Mouse (Mus musculus) kidney, postnatal 10 days (tissue): ENCODE measurements around the gene Kcnt2.

Experiments
- DNase-seq: peaks from one replicate; pipeline ENCODE4 v3.0.0; 2021; ENCODE audit warnings: mixed read lengths

Kcnt2 gene

DNA sequence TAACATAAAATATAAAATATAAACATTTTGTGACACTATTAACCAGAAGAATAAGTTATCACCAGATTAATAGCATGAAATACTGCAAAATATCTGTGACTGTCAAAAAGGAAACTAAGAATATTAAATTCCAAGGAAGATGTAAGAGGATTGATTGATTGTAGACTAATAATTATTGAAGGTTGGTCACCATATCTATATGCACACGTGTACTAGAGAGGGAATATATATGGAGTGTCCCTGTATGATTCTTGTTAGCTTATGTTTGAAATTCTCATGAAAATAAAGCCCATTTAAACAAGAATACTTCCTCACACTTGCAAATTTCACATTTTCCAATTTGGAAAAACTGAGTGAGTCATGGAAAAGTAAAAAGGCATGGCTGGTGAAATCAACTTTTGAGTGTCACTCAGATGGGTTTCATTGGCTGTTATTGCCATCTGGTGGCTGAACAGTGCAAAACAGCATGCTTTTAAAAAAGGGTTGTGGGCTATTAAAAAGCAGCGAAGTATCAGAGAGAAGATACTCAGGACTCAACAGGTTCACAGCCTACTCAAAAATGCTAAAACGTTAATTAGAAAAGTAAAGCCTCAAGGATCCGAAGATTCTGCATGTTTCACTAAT, 285.4 kb downstream of the Kcnt2 start:
- DNase-seq: peak; percentile 59

DNA sequence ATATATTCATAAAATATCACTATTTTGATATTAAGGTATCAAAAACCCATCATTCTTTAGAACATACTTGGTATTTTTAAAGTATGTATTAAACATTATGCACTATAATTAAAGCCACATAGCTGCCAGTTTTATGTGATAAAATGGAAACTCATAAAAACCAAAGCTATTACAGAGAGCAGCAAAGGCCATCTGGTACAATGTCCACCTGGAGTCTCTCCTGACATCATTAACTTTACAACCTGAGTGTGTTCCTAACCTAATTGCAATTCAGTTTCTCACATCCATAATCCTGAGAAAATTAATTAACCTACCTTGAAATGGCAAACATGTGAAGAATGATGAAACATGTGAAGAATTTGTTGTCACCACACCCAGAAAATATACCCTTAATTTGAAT, 288.9 kb downstream of the Kcnt2 start:
- DNase-seq: no peak

DNA sequence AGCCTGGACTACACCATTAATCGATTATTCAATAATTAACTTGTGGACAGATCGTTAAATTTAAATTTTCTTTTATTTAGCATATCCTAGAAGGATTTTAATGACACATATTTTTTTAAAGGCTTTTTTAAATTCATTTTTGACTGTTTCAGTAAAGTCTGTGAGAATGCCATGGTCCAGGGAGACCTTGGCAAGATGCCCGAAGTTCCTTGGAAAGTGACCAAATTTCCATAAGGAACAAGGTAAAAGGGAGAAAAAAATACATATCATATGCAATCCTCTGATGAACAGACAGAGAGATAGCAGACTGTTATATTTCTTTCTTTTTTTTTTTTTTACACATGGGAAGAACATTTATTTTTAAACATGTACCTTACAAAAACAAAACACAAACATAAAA, 296.1 kb downstream of the Kcnt2 start:
- DNase-seq: no peak

DNA sequence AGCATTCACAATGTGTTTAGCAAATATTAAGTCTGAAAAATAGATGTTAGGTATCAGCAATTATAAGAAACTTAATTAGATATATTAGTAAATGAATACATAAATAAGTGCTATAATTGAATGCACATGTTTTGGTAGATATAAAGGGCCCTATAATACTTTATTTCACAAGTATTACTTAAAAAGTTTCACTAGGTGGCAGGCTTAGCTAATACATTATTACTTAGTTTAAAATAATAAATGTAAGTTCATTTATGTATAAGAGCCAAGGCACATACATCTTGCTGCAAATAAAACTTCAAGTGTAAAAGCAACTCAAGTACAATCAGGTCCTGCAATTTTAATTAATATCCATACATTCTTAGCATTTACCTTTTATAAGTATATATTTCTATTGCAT, 302.8 kb downstream of the Kcnt2 start:
- DNase-seq: no peak

DNA sequence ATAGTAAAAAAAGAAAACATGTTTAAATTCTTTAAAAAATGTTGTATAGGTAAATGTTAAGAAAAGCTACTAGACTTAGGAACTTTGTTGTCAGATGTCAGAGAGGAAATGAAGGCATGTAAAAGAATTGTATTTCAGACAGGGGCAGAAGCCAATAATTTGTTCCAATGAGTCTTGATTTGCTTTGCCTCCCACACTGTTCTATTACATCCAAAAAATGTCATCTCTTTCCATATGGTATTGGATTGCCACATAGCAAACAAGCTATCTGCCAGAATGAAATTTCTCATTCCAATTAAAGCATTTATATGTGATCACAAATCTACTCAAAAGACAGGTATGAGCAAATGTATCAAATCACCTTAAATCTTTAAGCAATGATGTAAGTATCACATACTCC, 314.8 kb downstream of the Kcnt2 start:
- no peak for DNase-seq

DNA sequence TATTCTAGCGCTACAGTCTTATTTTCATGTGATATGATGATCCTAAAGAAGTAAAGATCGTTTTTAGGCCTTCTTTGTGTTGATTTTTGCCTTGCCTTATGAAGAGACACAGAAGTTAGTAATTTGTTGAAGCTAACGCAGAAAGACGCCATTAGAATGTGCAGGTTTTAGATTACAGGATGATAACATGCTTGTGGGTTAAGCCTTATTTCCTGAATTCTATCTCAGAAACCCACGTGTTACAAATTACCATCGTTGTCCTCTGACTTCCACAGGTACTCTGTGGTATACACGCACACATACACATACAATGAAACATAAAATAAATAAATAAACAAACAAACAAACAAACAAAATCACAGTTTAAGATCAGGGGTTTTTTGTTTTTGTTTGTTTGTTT, 326.2 kb downstream of the Kcnt2 start:
- no peak for DNase-seq

DNA sequence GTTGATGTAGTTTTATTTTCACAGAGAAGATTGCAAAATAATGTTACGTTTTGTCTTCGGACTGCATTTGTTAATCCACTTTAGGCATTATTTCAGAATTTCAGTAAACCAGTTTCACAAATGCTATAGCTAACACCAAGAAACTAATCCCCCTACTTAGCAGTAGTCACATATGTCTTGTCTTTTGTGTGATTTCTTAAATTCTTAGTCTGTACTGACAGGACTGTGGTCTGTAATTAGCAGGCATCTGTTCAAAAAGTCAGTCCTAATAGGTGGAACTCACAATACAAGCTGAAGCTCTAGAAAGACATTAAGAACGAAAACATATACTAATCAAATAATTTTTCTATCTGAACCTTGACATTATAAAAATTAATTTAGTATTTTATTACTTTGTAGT, 332.6 kb downstream of the Kcnt2 start:
- no peak for DNase-seq

DNA sequence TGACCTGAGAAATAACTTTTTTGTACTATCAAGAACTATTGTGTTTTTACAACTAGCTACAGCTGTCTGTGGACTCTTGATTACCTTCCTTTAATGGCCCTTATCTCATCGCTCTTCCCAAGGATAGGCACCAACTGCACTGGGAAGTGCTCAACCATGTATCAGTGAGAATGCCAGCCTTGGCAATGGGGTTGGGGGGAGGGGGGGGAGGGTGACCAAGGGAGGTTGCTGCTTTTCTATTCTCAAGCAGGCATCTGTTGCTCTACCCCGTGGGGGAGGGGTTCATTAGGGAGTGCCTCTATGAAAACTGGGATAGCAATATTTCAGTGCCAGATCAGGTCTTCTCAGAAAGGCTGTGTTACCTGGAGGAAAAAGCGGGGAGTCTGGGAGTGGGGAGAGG, 342.3 kb downstream of the Kcnt2 start:
- no peak for DNase-seq

DNA sequence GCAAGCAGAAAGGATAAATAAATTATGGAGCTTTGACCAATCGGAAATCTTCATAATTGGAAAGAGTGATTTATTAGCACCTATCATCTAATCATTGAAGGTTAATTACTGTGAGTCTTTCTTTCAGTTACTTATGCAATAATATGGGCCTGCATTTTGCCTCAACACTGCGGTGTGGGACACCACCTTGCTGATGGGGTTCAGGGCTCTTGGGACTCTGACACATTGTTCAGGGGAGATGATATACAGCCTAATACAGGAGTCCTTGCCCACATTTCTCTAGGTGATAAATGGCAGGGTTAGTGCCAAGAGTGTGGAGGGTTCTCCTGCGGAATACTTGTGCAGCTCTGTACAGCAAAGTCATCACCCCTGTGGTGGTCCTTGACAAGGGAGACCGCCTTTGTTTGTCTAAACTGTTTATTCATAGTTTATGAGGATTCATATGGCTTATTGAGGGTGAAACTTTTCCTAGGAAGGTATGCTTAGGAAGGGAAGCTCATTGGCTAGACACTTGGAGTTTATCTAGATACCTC, 362.9 kb downstream of the Kcnt2 start:
- DNase-seq: no peak

DNA sequence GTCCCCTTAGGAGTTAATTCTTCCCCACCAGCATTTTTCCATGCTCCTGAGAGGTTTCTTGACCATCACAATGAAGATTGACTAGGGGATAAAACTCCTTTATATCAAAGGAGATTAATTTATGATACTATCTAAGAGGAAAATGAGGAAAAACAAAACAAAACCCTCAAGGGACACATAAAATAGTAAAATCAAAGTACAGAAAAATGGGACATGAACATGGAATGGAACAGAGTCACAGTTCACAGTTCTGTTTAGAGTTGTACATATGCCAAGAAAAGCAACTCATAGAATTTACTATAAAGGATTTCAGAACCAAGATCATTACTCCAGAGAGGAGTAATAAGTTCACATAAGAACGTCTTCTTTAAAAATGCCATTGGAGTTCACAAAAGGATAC, 367.1 kb downstream of the Kcnt2 start:
- no peak for DNase-seq

DNA sequence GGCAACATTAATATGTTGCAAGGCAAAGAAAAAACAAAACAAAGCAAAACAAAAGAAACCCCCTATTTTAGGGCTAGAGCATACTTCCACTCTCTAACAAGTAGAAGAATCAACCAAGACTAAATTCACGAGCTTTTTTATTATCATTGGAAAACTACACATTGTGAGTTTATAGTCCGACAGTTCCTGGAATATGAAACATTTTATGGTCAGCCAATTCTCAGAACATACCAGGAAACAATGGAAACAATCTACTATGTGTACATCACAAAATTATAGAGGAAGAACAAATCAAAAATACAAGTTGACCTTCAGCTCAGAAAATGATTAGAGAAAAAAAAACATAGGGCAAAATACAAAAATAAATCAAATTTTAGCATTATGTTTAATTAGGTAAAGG, 368.9 kb downstream of the Kcnt2 start:
- DNase-seq: no peak

DNA sequence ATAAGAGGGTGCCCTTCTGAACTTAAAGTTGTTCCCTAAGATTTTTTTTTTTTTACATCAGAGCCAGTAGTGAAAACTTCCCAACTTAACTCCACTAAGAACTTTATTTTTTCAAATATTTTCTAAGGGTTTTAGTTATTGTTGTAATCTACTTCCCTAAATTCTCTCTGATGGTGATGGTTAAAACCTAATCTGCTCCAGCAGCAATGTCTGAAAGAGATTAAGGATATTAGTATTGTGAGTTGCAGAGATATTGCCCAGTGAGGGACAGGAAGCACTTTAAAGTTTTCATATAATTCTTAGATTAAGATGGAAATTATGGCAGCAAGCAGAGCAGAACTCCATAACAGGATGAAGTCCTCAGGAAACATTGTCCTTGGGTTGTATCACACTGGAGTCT, 372.2 kb downstream of the Kcnt2 start:
- no peak for DNase-seq

DNA sequence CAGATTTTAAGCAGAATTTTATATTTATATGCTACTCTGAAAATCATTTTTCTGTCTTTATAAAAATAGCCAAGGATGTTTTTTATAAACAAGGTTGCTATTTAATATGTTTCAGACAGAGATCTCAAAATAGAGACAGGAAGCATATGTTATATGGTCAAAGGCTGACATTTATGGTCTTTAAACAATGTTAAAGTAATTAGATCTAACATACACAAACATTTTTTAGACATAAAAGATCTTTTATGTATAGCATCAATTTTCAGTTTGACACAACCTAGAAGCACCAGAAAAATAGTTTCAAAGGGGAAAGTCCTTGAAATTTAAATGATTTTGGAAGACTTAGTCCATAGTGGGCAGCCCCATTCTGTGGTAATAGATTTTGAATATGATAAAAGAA, 379.0 kb downstream of the Kcnt2 start:
- no peak for DNase-seq

DNA sequence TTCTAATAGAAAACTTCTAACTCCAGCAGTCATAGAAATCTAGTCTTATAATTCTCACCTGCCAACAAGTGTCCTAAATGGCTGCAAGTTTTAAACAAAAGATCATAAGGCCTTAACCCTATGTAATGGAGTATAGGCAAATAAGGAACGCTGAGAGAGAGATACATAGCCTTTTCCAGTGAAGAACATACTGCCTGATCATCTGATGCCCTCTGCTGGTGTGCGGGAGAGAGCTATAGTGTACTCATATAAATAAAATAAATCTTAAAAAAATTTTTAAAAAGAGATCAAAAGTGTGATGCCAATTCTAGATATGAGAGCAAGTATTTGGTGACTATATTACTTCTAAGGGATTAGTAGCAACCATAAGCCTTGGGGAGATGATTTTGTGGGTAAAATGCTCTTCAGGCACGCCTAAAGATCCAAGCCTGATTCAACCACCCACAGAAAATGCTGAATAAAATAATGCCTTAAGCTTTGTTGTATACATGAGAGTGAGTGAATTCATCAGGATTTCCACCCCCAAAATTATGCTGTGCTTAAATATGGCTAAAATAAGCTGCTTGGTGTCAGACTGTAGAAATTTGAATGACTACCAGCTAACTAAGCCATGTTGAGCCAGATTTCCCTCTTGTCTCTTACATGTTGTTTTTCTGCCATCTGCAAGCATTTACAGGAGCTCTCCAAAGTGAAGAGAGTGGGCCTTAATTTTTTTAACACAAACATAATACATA, 413.8 kb downstream of the Kcnt2 start:
- DNase-seq: peak; percentile 7

DNA sequence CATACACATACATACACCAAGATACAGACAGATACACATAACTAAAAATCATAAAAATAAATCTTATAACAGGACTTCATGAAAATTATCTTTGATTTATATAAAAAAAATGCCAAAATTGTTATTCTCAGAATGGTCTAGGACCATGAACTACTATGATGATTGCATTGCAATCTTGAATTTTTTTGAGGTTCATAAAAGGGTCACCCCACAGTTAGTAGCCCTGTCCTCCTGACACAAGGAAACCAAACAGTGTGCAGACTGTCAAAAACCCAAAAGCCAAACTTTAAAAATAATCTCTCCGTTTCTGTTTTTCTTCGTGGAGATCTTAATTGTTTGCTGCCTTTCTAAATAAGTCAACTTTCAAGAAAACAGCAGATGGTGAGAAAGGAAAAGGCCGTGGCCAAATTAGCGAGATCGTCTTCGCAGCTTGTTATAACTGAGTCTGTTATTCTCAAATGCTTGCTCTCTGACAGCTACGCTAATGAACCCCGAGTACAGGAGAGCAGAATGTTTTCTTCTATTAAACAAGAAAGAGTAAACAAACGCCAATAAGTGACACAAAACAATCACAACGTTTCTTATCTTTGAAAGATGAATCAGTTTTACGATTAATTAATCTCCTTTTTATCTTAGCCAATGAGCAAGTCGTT, 414.9 kb downstream of the Kcnt2 start:
- DNase-seq: no peak

DNA sequence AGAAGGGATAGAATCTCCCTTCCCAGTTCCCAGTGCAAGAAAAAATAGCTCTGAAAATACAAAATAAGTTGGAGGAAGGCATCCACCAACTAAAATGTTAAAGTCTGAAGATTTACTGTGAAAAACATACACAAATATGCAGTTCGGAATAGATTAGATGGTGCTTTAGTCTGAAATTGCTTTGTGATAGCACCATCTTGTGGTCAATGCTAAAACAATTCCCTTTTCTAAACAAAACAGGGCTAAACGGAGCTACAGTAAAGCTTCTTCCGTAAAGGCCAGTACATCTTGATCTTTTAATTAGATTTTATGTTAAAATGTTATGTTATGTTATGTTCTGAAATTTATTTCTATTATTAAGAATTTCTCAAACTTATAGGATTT, 415.4 kb downstream of the Kcnt2 start:
- no peak for DNase-seq
